Mouse (Mus musculus) limb, embryonic 11.5 days (tissue): ENCODE measurements around the gene St3gal2. TPM values are rescaled to one million over a fixed set of nuclear protein-coding genes. Genes with fewer than 3 reads are reported as not detected.
A peak's percentile ranks its signal among the peaks of the same experiment; 100 is the strongest.
"Not testable (repeated sequence)": the region's sequence is repeated elsewhere in the genome, so short reads cannot be mapped to it uniquely, and the experiment has no call there.

Source experiments
- ATAC-seq: fragments of 200-750 bp; cut with Nextera tagmentation; 2 replicates; pipeline ENCODE4 v1.8.0; 2017; ENCODE audit warnings: low read depth; ENCODE audit not compliant: insufficient number of reproducible peaks, low FRiP score, low TSS enrichment
- DNase-seq: peaks from one replicate; pipeline ENCODE4 v3.0.0-alpha.2; 2015; ENCODE audit warnings: low spot score
- H3K27ac ChIP-seq: fragments of 300-500 bp; sonication (generic); replicated peaks from 2 replicates; pipeline ENCODE4 v1.5.1; 2014; ENCODE audit warnings: low read depth, mild to moderate bottlenecking, low read length
- H3K27me3 ChIP-seq: fragments of 300-500 bp; sonication (generic); 2 replicates; pipeline ENCODE4 v1.6.1; 2014; ENCODE audit warnings: mild to moderate bottlenecking, low read length, mixed read lengths; ENCODE audit not compliant: control insufficient read depth, insufficient read depth
- H3K36me3 ChIP-seq: fragments of 300-500 bp; sonication (generic); 2 replicates; pipeline ENCODE4 v1.6.1; 2014; ENCODE audit warnings: mild to moderate bottlenecking, low read length, moderate library complexity, mixed read lengths; ENCODE audit not compliant: control insufficient read depth, insufficient read depth
- H3K4me1 ChIP-seq: fragments of 300-500 bp; sonication (generic); 2 replicates; pipeline ENCODE4 v1.6.1; 2014; ENCODE audit warnings: low read length, mixed read lengths; ENCODE audit not compliant: control insufficient read depth, insufficient read depth
- H3K4me2 ChIP-seq: fragments of 300-500 bp; sonication (generic); 2 replicates; pipeline ENCODE4 v1.6.1; 2014; ENCODE audit warnings: low read depth, mild to moderate bottlenecking, moderate library complexity; ENCODE audit not compliant: severe bottlenecking
- H3K4me3 ChIP-seq: fragments of 300-500 bp; sonication (generic); 2 replicates; pipeline ENCODE4 v1.5.1; 2014; ENCODE audit warnings: low read depth, low read length
- H3K9ac ChIP-seq: fragments of 300-500 bp; sonication (generic); 2 replicates; pipeline ENCODE4 v1.6.1; 2014; ENCODE audit warnings: mild to moderate bottlenecking, low read length
- H3K9me3 ChIP-seq: fragments of 300-500 bp; sonication (generic); 2 replicates; pipeline ENCODE4 v1.6.1; 2016; ENCODE audit warnings: low read length; ENCODE audit not compliant: control insufficient read depth
- WGBS: fragments of 180-500 bp; shearing (Covaris S2); extraction: QIAGEN DNeasy Blood & Tissue Kit; methylation state at CpG from one replicate; pipeline ENCODE4 v1.1.7; 2014; 5-methylcytosine and 5-hydroxymethylcytosine counted together
- polyA plus RNA-seq: library from polyadenylated mRNA; unstranded; fragments of >200 nt; fragmentation: Nextera tagmentation; extraction: Ambion mirVana; gene quantifications from 2 replicates; pipeline ENCODE4 v1.2.1, GENCODE M21; 2014

Gene St3gal2
- polyA plus RNA-seq, 1 experiment from 2014 or later: 19.5 TPM

- DNase-seq (peak; percentile 87), ATAC-seq (peak; percentile 85)
- peak within 1 kb of the TSS; percentile 58 for H3K4me2 ChIP-seq
- no peak within 1 kb of the TSS for H3K27ac ChIP-seq
- no peaks in the 10 kb centered on the region for H3K4me1 ChIP-seq
- H3K27me3 ChIP-seq: no peaks in the 10 kb centered on the region
- no peaks in the 10 kb centered on the region for H3K9me3 ChIP-seq
- peak within 1 kb of the TSS; percentile 84 for H3K9ac ChIP-seq
- 3% methylated on average over 30 of the region's 30 CpGs for WGBS
- peak within 1 kb of the TSS; percentile 76 for H3K4me3 ChIP-seq
- no peaks in the 10 kb centered on the region for H3K36me3 ChIP-seq
Measured at GRCm38 (mm10) chr8:110901839-110902578, 17.7 kb upstream of the St3gal2 start, which contains the start of gene Fuk. Gene Fuk, minus strand, starts transcription at chr8:110902488.

- ATAC-seq: 0 out of 2 replicates have a peak, but pooled peaks have one; percentile 5
- no peaks in the 10 kb centered on the region for H3K36me3 ChIP-seq
Measured at GRCm38 (mm10) chr8:110902579-110902965, 17.1 kb upstream of the St3gal2 start.

GRCm38 (mm10) chr8:110905404-110905803 is 14.3 kb upstream of the St3gal2 start:
- H3K4me1 ChIP-seq: no peaks in the 10 kb centered on the region
- H3K4me2 ChIP-seq: no peak overlapping the region
- WGBS: 84% methylated on average over 6 of the region's 6 CpGs

More at GRCm38 (mm10) chr8:110902579-110902965, 17.1 kb upstream of the St3gal2 start:
- no peak overlapping the region for H3K27ac ChIP-seq
- no peaks in the 10 kb centered on the region for H3K27me3 ChIP-seq
- no peak for DNase-seq
- no peaks in the 10 kb centered on the region for H3K9me3 ChIP-seq
- WGBS: 73% methylated on average over 2 of the region's 2 CpGs
- peak overlapping the region; percentile 18; the same call in 1 of the 2 replicates for H3K4me2 ChIP-seq
- H3K4me1 ChIP-seq: no peaks in the 10 kb centered on the region
- H3K4me3 ChIP-seq: peak overlapping the region; percentile 76
- no peak overlapping the region for H3K9ac ChIP-seq

GRCm38 (mm10) chr8:110906682-110907081 is 13.0 kb upstream of the St3gal2 start:
- H3K27ac ChIP-seq: no peak overlapping the region
- H3K4me3 ChIP-seq: no peak overlapping the region
- no peaks in the 10 kb centered on the region for H3K27me3 ChIP-seq
- H3K9me3 ChIP-seq: no peaks in the 10 kb centered on the region
- H3K9ac ChIP-seq: no peak overlapping the region
- no peak overlapping the region for H3K4me2 ChIP-seq
- 91% methylated on average over 1 of the region's 1 CpGs for WGBS
- DNase-seq (no peak), ATAC-seq (no peak)
- H3K4me1 ChIP-seq: no peaks in the 10 kb centered on the region
- no peaks in the 10 kb centered on the region for H3K36me3 ChIP-seq

More at GRCm38 (mm10) chr8:110905404-110905803, 14.3 kb upstream of the St3gal2 start:
- no peak overlapping the region for H3K4me3 ChIP-seq
- H3K9ac ChIP-seq: no peak overlapping the region
- H3K27ac ChIP-seq: no peak overlapping the region
- no peaks in the 10 kb centered on the region for H3K27me3 ChIP-seq
- no peaks in the 10 kb centered on the region for H3K36me3 ChIP-seq
- H3K9me3 ChIP-seq: no peaks in the 10 kb centered on the region
- ATAC-seq (no peak), DNase-seq (no peak)

GRCm38 (mm10) chr8:110909850-110910249 is 9.9 kb upstream of the St3gal2 start:
- not testable (repeated sequence) for H3K4me1 ChIP-seq, H3K9me3 ChIP-seq, DNase-seq, ATAC-seq, H3K9ac ChIP-seq, H3K27me3 ChIP-seq, H3K27ac ChIP-seq, H3K4me3 ChIP-seq, H3K36me3 ChIP-seq, H3K4me2 ChIP-seq

GRCm38 (mm10) chr8:110911576-110912570 is 7.8 kb upstream of the St3gal2 start:
- WGBS: 82% methylated on average over 15 of the region's 15 CpGs
- H3K4me3 ChIP-seq: no peak overlapping the region
- no peak overlapping the region for H3K9ac ChIP-seq
- H3K36me3 ChIP-seq: no peaks in the 10 kb centered on the region
- no peaks in the 10 kb centered on the region for H3K27me3 ChIP-seq
- no peak overlapping the region for H3K4me2 ChIP-seq
- H3K9me3 ChIP-seq: no peaks in the 10 kb centered on the region
- ATAC-seq (no peak), DNase-seq (no peak)
- no peaks in the 10 kb centered on the region for H3K4me1 ChIP-seq
- no peak overlapping the region for H3K27ac ChIP-seq

- Histone ChIP-seq H3K27ac (no peak overlapping the region), H3K27me3 (no peaks in the 10 kb centered on the region), H3K36me3 (no peaks in the 10 kb centered on the region), H3K4me3 (no peak overlapping the region), H3K9me3 (no peaks in the 10 kb centered on the region), H3K4me1 (peaks cover 18% of the 10 kb centered on the region), H3K9ac (no peak overlapping the region), H3K4me2 (no peak overlapping the region)
- no peak for ATAC-seq
- DNase-seq: no peak
- 90% methylated on average over 2 of the region's 2 CpGs for WGBS
Measured at GRCm38 (mm10) chr8:110917415-110917814, 2.3 kb upstream of the St3gal2 start.

- no peak overlapping the region for H3K4me2 ChIP-seq
- no peak overlapping the region for H3K9ac ChIP-seq
- H3K4me1 ChIP-seq: peaks cover 18% of the 10 kb centered on the region
- DNase-seq (no peak), ATAC-seq (no peak)
- 82% methylated on average over 11 of the region's 11 CpGs for WGBS
- no peaks in the 10 kb centered on the region for H3K9me3 ChIP-seq
- H3K27ac ChIP-seq: no peak overlapping the region
- no peak overlapping the region for H3K4me3 ChIP-seq
- H3K36me3 ChIP-seq: no peaks in the 10 kb centered on the region
- H3K27me3 ChIP-seq: no peaks in the 10 kb centered on the region
Measured at GRCm38 (mm10) chr8:110918027-110918426, 1.7 kb upstream of the St3gal2 start.
